Mouse (Mus musculus) heart, embryonic 14.5 days (tissue): Measurements from ENCODE around the gene Gsn. TPM values are rescaled to one million over a fixed set of nuclear protein-coding genes. Genes with fewer than 3 reads are reported as not detected.

ENCODE experiments used
- ATAC-seq: fragments of 200-750 bp; cut with Nextera tagmentation; 2 replicates; pipeline ENCODE4 v1.8.0; 2017; ENCODE audit warnings: low read depth, moderate TSS enrichment; ENCODE audit not compliant: insufficient number of reproducible peaks, insufficient read depth, low FRiP score
- H3K27ac ChIP-seq, 2 experiments: fragments of 200-500 bp in 1 of 2; fragments of 300-500 bp in 1 of 2; sonication (generic) in 1 of 2; replicated peaks in 1 of 2; 2 replicates each; pipeline ENCODE4 v1.5.1; 2012 to 2014; ENCODE audit warnings: low read depth in 2 of 2, low read length in 2 of 2, control low read depth in 1 of 2, mild to moderate bottlenecking in 1 of 2, mixed read lengths in 1 of 2; ENCODE audit not compliant: control insufficient read depth in 1 of 2, insufficient read depth in 1 of 2
- H3K27me3 ChIP-seq: fragments of 300-500 bp; sonication (generic); 2 replicates; pipeline ENCODE4 v1.6.1; 2014; ENCODE audit warnings: mild to moderate bottlenecking, low read length, control low read depth; ENCODE audit not compliant: control insufficient read depth, insufficient read depth
- H3K36me3 ChIP-seq: fragments of 300-500 bp; sonication (generic); 2 replicates; pipeline ENCODE4 v1.6.1; 2014; ENCODE audit warnings: mild to moderate bottlenecking, control low read depth, low read length, mixed read lengths; ENCODE audit not compliant: control insufficient read depth, insufficient read depth
- H3K4me1 ChIP-seq, 2 experiments: fragments of 200-500 bp in 1 of 2; fragments of 300-500 bp in 1 of 2; sonication (generic) in 1 of 2; 2 replicates each; pipeline ENCODE4 v1.6.1; 2012 to 2014; ENCODE audit warnings: low read length in 2 of 2, control low read depth in 1 of 2, mixed read lengths in 1 of 2; ENCODE audit not compliant: control insufficient read depth in 2 of 2, insufficient read depth in 2 of 2
- H3K4me2 ChIP-seq: fragments of 300-500 bp; sonication (generic); 2 replicates; pipeline ENCODE4 v1.6.1; 2014; ENCODE audit warnings: mild to moderate bottlenecking, low read length
- H3K4me3 ChIP-seq, 2 experiments: fragments of 200-500 bp in 1 of 2; fragments of 300-500 bp in 1 of 2; sonication (generic) in 1 of 2; 2 replicates each; pipeline ENCODE4 v1.5.1; 2012 to 2014; ENCODE audit warnings: low read length in 2 of 2, mild to moderate bottlenecking in 2 of 2, control low read depth in 1 of 2, low read depth in 1 of 2, moderate library complexity in 1 of 2; ENCODE audit not compliant: control insufficient read depth in 1 of 2, insufficient read depth in 1 of 2
- H3K9ac ChIP-seq: fragments of 300-500 bp; sonication (generic); 2 replicates; pipeline ENCODE4 v1.6.1; 2014; ENCODE audit warnings: mild to moderate bottlenecking, low read length
- H3K9me3 ChIP-seq: fragments of 300-500 bp; sonication (generic); 2 replicates; pipeline ENCODE4 v1.6.1; 2016; ENCODE audit warnings: low read length, control low read depth; ENCODE audit not compliant: control insufficient read depth
- WGBS: fragments of 180-500 bp; shearing (Covaris S2); extraction: QIAGEN DNeasy Blood & Tissue Kit; methylation state at CpG from one replicate; pipeline ENCODE4 v1.1.7; 2014; 5-methylcytosine and 5-hydroxymethylcytosine counted together
- polyA plus RNA-seq: library from polyadenylated mRNA; unstranded; fragments of >200 nt; fragmentation: Nextera tagmentation; extraction: Ambion mirVana; gene quantifications from 2 replicates; pipeline ENCODE4 v1.2.1, GENCODE M21; 2014

Gene Gsn
- polyA plus RNA-seq, 1 experiment from 2014 or later: 328 TPM

DNA sequence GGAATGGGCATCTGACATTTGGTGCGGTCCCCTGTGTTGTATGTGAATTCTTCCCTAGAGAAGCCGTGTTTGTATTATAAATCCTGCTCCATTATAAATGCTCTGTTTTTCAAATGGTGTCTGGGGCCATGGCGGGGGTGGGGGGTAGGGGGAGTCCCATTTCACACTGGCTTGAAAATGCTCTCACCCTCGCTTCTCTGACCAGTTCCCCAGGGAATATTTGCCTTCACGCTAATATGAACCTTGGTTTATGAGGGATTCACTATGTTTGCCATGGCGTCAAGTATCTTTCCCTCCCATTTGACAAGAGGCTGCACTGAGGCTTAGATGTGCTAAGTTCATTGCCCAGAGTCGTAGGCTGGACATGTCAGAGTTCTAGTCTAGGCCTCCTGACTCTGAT lies 718 bp upstream of the Gsn start:
- H3K27ac ChIP-seq: peak overlapping the region; percentile 41 to 61; a peak in 1 of 4 replicates
- H3K4me3 ChIP-seq: no peak overlapping the region
- WGBS: 82% methylated on average over 7 of the region's 7 CpGs
- H3K4me2 ChIP-seq: peak overlapping the region; percentile 84
- peak overlapping the region; percentile 84 for H3K9ac ChIP-seq
- no peak for ATAC-seq
- no peaks in the 10 kb centered on the region for H3K36me3 ChIP-seq
- H3K27me3 ChIP-seq: no peaks in the 10 kb centered on the region
- no peaks in the 10 kb centered on the region for H3K9me3 ChIP-seq
- H3K4me1 ChIP-seq: peaks cover 25 to 37% of the 10 kb centered on the region in 2 experiments

DNA sequence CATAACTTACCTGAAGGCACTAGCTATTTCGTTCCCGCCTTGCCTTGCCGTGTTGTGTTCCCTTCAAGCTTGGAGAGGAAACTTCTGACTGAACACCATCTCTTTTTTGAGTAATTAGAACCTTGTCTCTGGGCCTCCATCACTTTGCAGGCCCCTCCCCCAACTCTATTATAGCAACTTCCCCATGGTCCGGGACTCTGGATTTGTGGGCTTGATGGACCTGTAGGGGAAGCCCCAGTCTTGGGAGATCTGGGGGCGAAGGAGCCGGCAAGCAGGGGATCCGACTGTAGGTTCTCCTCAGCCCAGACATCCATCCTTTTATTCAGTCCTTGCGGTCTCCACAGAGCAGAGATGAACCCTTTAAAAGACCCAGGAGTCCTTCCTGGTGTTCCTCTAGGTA lies 752 bp downstream of the Gsn start:
- peak overlapping the region; percentile 84 for H3K9ac ChIP-seq
- H3K4me3 ChIP-seq: peak overlapping the region; percentile 75 to 81
- WGBS: 44% methylated on average over 8 of the region's 8 CpGs
- no peaks in the 10 kb centered on the region for H3K36me3 ChIP-seq
- H3K27me3 ChIP-seq: no peaks in the 10 kb centered on the region
- no peak for ATAC-seq
- peak overlapping the region; percentile 84 for H3K4me2 ChIP-seq
- peak overlapping the region; percentile 37 to 93; a peak in 2 of 4 replicates for H3K27ac ChIP-seq
- H3K9me3 ChIP-seq: no peaks in the 10 kb centered on the region
- peaks cover 25 to 43% of the 10 kb centered on the region in 2 experiments for H3K4me1 ChIP-seq

DNA sequence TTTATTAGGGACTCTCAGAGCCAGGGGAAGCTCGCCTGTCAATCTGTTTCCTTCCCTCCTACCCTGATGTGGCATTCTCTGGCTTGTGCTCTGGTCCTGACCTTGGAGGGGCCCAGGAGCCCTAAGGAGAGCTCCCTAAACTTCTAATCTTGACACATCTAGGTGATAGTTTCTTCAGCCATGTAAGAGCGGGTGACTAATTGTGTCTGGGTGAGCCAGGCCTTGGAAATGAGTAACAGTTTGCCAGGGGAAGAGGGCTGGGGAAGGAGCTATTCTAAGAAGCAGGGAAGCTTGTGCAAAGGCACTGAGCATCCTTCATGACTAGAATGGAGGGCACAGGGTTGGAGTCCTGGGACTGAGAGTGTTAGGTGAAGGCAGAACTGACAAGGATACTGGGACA lies 1.7 kb downstream of the Gsn start:
- H3K4me3 ChIP-seq: peak overlapping the region in 1 of 2 experiments; percentile 75; a peak in 1 of 4 replicates
- H3K27ac ChIP-seq: peak overlapping the region in 1 of 2 experiments; percentile 93; a peak in 3 of 4 replicates
- ATAC-seq: no peak
- no peaks in the 10 kb centered on the region for H3K9me3 ChIP-seq
- peak overlapping the region; percentile 84 for H3K9ac ChIP-seq
- H3K27me3 ChIP-seq: no peaks in the 10 kb centered on the region
- H3K4me2 ChIP-seq: peak overlapping the region; percentile 84
- H3K36me3 ChIP-seq: no peaks in the 10 kb centered on the region
- H3K4me1 ChIP-seq: peaks cover 25 to 43% of the 10 kb centered on the region in 2 experiments
- 68% methylated on average over 2 of the region's 2 CpGs for WGBS

DNA sequence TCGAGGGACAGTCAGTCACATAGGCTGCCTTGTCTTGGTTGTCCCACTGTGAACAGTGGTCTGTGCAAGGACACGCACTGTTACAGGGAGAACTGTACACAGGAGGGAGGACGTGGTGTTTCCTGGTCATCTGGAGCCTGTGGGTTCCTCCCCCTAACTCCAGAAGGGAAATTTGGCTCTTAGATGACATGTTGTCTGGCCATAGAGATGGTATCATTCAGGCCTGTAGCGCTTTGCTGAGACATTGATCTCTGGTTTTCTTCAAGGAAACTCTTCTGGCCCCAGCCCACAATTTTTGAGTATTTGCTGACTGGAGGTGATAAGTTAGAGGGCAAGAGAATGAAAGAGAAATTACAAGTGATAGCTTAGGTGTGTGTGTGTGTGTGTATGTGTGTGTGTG lies 2.4 kb downstream of the Gsn start:
- 66% methylated on average over 4 of the region's 4 CpGs for WGBS
- Histone ChIP-seq H3K4me1 (peaks cover 25 to 43% of the 10 kb centered on the region in 2 experiments), H3K9ac (peak overlapping the region; percentile 16), H3K27ac (peak overlapping the region; percentile 93 to 95), H3K4me3 (no peak overlapping the region), H3K36me3 (no peaks in the 10 kb centered on the region), H3K4me2 (peak overlapping the region; percentile 84), H3K9me3 (no peaks in the 10 kb centered on the region), H3K27me3 (no peaks in the 10 kb centered on the region)
- ATAC-seq: no peak

DNA sequence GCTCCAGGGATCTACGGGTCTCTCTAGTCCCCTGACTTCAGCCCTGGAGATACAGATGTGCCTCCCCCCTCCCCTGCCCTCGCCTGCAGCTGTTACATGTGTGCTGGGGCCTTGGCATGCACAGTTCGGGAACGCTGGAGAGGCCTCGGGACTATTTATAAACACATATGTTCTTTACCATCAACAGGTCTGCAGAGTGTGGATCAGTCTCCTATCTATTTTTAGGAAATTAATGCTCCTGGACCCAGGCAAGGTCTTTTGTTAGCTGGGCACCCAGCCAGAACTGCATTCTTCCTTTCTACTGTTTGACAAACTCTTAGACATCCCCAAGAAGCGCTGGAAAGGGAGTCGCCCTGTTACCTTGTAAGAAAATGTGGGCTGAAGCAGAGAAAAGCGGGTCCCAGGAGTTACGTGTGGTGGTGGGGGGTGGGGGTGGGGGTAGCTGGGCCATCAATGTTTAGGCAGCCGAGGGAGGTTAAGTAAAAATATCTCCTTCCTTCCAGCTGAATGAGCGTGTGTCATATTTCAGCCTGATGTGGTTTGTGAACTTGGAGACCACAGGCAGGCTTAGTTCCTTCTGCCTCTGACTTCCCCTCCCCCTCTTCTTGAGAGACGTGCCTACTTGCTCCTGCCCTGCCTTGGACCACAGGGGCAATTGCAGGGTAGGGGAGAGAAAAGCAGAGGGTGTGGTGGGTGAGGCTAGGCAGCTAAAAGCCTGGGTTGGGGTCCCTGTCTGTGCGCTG lies 3.3 kb downstream of the Gsn start:
- H3K9ac ChIP-seq: peak overlapping the region; percentile 17; the same call in 1 of the 2 replicates
- peak overlapping the region; percentile 8 to 22; a peak in 1 of 4 replicates for H3K4me3 ChIP-seq
- WGBS: 15% methylated on average over 12 of the region's 13 CpGs
- H3K27me3 ChIP-seq: no peaks in the 10 kb centered on the region
- H3K36me3 ChIP-seq: no peaks in the 10 kb centered on the region
- H3K4me2 ChIP-seq: peak overlapping the region; percentile 84
- ATAC-seq: peak; percentile 29; the same call in 1 of the 2 replicates
- peaks cover 25 to 43% of the 10 kb centered on the region in 2 experiments for H3K4me1 ChIP-seq
- no peaks in the 10 kb centered on the region for H3K9me3 ChIP-seq
- peak overlapping the region; percentile 93 to 95 for H3K27ac ChIP-seq

DNA sequence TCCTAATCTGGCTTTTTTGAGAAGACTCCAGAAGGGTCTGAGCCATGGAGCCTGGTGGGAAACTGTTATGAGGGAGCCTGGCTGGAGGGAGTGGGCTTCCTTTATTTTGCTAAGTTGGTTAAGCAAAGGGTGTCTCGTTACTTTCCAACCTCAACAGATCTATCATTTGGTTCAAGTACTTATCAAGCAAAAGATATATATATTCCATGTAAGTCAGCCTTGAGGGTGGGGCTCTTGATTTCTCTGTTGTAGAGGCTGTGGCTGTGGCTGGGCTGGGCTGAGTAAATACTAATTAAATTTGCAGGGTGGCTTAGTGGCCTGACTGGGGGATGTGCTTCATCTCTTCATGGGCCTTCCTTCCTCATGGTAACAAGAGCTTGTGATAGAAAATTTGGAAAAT lies 4.1 kb downstream of the Gsn start:
- WGBS: 42% methylated on average over 1 of the region's 1 CpGs
- no peaks in the 10 kb centered on the region for H3K36me3 ChIP-seq
- H3K9me3 ChIP-seq: no peaks in the 10 kb centered on the region
- H3K27me3 ChIP-seq: no peaks in the 10 kb centered on the region
- H3K9ac ChIP-seq: no peak overlapping the region
- H3K4me3 ChIP-seq: no peak overlapping the region
- peak overlapping the region; percentile 93 to 95; a peak in 3 of 4 replicates for H3K27ac ChIP-seq
- no peak for ATAC-seq
- H3K4me2 ChIP-seq: peak overlapping the region; percentile 84; the same call in 1 of the 2 replicates
- peaks cover 28 to 50% of the 10 kb centered on the region in 2 experiments for H3K4me1 ChIP-seq

DNA sequence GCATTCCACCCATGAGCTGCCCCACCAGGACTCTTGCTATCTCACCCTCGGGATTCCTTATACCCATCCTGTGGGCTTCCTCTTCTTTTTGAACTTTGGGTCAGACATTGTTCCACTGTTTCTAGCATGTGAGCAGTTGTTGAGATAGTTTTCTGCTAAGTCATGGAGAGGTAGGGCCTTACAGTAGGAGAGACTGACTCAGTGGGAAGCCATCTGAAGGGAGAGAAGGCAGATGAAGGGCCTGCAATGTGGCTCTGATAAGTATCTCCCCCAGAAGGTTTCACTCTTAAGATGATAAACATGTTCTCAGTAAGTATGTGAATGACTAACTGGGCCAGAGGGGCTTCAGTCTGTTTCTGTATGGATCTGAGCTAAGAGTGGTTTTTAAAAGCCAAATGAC lies 7.9 kb downstream of the Gsn start:
- WGBS: 58% methylated on average over 1 of the region's 1 CpGs
- H3K27ac ChIP-seq: no peak overlapping the region
- no peak overlapping the region for H3K4me2 ChIP-seq
- H3K4me3 ChIP-seq: no peak overlapping the region
- H3K27me3 ChIP-seq: no peaks in the 10 kb centered on the region
- no peak overlapping the region for H3K9ac ChIP-seq
- H3K36me3 ChIP-seq: 0 out of 2 replicates have a peak, but pooled peaks cover 2% of the 10 kb centered on the region
- ATAC-seq: no peak
- H3K4me1 ChIP-seq: peaks cover 38 to 60% of the 10 kb centered on the region in 2 experiments
- no peaks in the 10 kb centered on the region for H3K9me3 ChIP-seq
